Mouse (Mus musculus) spleen, adult 18-20 months (tissue): ENCODE results near the gene Gm17535.
A peak's percentile ranks its signal among the peaks of the same experiment; 100 is the strongest.
"Not testable (repeated sequence)": the region's sequence is repeated elsewhere in the genome, so short reads cannot be mapped to it uniquely, and the experiment has no call there.

Source experiments
- DNase-seq, 2 experiments: peaks; one replicate each; pipeline ENCODE4 v3.0.0; 2022; ENCODE audit warnings: mixed read lengths in 2 of 2

Gene Gm17535

DNA sequence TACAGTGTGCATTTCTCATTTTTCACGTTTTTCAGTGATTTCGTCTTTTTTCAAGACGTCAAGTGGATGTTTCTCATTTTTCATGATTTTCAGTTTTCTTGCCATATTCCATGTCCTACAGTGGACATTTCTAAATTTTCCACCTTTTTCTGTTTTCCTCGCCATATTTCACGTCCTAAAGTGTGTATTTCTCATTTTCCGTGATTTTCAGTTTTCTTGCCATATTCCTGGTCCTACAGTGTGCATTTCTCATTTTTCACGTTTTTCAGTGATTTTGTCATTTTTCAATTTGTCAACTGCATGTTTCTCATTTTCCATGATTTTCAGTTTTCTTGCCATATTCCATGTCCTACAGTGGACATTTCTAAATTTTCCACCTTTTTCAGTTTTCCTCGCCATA is at the start of gene Gm17535:
Gm17535 (plus strand) TSS at position 301 of the 400 bp plus-strand sequence.
- DNase-seq: not testable (repeated sequence)

DNA sequence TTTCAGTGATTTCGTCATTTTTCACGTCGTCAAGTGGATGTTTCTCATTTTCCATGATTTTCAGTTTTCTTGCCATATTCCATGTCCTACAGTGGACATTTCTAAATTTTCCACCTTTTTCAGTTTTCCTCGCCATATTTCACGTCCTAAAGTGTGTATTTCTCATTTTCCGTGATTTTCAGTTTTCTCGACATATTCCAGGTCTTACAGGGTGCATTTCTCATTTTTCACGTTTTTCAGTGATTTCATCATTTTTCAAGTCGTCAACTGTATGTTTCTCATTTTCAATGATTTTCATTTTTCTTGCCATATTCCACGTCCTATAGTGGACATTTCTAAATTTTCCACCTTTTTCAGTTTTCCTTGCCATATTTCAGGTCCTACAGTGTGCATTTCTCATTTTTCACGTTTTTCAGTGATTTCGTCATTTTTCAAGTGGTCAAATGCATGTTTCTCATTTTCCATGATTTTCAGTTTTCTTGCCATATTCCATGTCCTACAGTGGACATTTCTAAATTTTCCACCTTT is 33.9 kb upstream of the Gm17535 start, which contains the start of gene Gm10722:
Gm10722 (plus strand) TSS at position 478 of the 528 bp plus-strand sequence.
- DNase-seq: peak in 1 of 2 experiments; percentile 3

DNA sequence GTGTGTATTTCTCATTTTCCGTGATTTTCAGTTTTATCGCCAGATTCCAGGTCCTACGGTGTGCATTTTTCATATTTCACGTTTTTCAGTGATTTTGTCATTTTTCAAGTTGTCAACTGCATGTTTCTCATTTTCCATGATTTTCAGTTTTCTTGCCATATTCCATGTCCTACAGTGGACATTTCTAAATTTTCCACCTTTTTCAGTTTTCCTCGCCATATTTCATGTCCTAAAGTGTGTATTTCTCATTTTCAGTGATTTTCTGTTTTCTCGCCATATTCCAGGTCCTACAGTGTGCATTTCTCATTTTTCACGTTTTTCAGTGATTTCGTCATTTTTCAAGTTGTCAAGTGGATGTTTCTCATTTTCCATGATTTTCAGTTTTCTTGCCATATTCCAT is 33.4 kb upstream of the Gm17535 start:
- not testable (repeated sequence) for DNase-seq

DNA sequence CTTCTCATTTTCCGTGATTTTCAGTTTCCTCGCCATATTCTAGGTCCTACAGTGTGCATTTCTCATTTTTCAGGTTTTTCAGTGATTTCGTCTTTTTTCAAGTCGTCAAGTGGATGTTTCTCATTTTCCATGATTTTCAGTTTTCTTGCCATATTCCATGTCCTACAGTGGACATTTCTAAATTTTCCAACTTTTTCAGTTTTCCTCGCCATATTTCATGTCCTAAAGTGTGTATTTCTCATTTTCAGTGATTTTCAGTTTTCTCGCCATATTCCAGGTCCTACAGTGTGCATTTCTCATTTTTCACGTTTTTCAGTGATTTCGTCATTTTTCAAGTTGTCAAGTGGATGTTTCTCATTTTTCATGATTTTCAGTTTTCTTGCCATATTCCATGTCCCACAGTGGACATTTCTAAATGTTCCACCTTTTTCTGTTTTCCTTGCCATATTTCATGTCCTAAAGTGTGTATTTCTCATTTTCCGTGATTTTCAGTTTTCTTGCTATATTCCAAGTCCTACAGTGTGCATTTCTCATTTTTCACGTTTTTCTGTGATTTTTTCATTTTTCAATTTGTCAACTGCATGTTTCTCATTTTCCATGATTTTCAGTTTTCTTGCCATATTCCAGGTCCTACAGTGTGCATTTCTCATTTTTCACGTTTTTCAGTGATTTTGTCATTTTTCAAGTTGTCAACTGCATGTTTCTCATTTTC is 32.3 kb upstream of the Gm17535 start:
- peak; percentile 39 to 74 for DNase-seq

DNA sequence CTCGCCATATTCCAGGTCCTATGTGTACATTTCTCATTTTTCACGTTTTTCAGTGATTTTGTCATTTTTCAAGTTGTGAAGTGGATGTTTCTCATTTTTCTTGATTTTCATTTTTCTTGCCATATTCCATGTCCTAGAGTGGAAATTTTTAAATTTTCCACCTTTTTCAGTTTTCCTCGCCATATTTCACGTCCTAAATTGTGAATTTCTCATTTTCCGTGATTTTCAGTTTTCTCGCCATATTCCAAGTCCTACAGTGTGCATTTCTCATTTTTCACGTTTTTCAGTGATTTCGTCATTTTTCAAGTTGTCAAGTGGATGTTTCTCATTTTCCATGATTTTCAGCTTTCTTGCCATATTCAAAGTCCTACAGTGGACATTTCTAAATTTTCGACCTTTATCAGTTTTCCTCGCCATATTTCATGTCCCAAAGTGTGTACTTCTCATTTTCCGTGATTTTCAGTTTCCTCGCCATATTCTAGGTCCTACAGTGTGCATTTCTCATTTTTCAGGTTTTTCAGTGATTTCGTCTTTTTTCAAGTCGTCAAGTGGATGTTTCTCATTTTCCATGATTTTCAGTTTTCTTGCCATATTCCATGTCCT is 31.5 kb upstream of the Gm17535 start, which contains the start of gene Gm11168:
Gm11168 (plus strand) TSS at position 553 of the 603 bp plus-strand sequence.
- not testable (repeated sequence) for DNase-seq

DNA sequence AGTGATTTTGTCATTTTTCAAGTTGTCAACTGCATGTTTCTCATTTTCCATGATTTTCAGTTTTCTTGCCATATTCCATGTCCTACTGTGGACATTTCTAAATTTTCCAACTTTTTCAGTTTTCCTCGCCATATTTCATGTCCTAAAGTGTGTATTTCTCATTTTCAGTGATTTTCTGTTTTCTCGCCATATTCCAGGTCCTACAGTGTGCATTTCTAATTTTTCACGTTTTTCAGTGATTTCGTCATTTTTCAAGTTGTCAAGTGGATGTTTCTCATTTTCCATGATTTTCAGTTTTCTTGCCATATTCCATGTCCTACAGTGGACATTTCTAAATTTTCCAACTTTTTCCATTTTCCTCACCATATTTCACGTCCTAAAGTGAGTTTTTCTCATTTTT is 28.2 kb upstream of the Gm17535 start:
- DNase-seq: not testable (repeated sequence)

DNA sequence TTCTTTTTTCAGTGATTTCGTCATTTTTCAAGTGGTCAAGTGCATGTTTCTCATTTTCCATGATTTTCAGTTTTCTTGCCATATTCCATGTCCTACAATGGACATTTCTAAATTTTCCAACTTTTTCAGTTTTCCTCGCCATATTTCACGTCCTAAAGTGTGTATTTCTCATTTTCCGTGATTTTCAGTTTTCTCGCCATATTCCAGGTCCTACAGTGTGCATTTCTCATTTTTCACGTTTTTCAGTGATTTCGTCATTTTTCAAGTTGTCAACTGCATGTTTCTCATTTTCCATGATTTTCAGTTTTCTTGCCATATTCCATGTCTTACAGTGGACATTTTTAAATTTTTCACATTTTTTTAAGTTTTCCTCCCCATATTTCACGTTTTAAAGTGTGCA is 27.8 kb upstream of the Gm17535 start:
- peak; percentile 24 to 72 for DNase-seq

DNA sequence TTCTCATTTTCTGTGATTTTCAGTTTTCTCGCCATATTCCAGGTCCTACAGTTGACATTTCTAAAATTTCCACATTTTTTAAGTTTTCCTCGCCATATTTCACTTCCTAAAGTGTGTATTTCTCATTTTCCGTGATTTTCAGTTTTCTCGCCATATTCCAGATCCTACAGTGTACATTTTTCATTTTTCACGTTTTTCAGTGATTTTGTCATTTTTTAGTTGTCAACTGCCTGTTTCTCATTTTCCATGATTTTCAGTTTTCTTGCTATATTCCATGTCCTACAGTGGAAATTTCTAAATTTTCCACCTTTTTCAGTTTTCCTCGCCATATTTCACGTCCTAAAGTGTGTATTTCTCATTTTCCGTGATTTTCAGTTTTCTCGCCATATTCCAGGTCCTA is 27.1 kb upstream of the Gm17535 start:
- DNase-seq: not testable (repeated sequence)

DNA sequence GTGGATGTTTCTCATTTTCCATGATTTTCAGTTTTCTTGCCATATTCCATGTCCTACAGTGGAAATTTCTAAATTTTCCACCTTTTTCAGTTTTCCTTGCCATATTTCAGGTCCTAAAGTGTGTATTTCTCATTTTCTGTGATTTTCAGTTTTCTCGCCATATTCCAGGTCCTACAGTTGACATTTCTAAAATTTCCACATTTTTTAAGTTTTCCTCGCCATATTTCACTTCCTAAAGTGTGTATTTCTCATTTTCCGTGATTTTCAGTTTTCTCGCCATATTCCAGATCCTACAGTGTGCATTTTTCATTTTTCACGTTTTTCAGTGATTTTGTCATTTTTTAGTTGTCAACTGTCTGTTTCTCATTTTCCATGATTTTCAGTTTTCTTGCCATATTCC is 25.1 kb upstream of the Gm17535 start:
- DNase-seq: not testable (repeated sequence)

DNA sequence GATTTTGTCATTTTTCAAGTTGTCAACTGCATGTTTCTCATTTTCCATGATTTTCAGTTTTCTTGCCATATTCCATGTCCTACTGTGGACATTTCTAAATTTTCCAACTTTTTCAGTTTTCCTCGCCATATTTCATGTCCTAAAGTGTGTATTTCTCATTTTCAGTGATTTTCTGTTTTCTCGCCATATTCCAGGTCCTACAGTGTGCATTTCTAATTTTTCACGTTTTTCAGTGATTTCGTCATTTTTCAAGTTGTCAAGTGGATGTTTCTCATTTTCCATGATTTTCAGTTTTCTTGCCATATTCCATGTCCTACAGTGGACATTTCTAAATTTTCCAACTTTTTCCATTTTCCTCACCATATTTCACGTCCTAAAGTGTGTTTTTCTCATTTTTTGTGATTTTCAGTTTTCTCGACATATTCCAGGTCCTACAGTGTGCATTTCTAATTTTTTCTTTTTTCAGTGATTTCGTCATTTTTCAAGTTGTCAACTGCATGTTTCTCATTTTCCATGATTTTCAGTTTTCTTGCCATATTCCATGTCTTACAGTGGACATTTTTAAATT is 22.3 kb upstream of the Gm17535 start:
- DNase-seq: not testable (repeated sequence)

DNA sequence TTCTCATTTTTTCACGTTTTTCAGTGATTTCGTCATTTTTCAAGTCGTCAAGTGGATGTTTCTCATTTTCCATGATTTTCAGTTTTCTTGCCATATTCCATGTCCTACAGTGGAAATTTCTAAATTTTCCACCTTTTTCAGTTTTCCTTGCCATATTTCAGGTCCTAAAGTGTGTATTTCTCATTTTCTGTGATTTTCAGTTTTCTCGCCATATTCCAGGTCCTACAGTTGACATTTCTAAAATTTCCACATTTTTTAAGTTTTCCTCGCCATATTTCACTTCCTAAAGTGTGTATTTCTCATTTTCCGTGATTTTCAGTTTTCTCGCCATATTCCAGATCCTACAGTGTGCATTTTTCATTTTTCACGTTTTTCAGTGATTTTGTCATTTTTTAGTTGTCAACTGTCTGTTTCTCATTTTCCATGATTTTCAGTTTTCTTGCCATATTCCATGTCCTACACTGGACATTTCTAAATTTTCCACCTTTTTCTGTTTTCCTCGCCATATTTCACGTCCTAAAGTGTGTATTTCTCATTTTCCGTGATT is 21.6 kb upstream of the Gm17535 start, which contains the start of gene Gm10721:
Gm10721 (plus strand) TSS at position 408 of the 547 bp plus-strand sequence.
- DNase-seq: not testable (repeated sequence)

DNA sequence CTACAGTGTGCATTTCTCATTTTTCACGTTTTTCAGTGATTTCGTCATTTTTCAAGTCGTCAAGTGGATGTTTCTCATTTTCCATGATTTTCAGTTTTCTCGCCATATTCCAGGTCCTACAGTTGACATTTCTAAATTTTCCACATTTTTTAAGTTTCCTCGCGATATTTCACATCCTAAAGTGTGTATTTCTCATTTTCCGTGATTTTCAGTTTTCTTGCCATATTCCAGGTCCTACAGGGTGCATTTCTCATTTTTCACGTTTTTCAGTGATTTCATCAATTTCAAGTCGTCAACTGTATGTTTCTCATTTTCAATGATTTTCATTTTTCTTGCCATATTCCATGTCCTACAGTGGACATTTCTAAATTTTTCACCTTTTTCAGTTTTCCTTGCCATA is 19.0 kb upstream of the Gm17535 start, which contains the start of gene Gm10720:
Gm10720 (plus strand) TSS at position 301 of the 400 bp plus-strand sequence.
- not testable (repeated sequence) for DNase-seq

DNA sequence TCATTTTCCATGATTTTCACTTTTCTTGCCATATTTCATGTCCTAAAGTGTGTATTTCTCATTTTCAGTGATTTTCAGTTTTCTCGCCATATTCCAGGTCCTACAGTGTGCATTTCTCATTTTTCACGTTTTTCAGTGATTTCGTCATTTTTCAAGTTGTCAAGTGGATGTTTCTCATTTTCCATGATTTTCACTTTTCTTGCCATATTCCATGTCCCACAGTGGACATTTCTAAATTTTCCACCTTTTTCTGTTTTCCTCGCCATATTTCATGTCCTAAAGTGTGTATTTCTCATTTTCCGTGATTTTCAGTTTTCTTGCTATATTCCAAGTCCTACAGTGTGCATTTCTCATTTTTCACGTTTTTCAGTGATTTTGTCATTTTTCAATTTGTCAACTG is 18.5 kb upstream of the Gm17535 start:
- not testable (repeated sequence) for DNase-seq

DNA sequence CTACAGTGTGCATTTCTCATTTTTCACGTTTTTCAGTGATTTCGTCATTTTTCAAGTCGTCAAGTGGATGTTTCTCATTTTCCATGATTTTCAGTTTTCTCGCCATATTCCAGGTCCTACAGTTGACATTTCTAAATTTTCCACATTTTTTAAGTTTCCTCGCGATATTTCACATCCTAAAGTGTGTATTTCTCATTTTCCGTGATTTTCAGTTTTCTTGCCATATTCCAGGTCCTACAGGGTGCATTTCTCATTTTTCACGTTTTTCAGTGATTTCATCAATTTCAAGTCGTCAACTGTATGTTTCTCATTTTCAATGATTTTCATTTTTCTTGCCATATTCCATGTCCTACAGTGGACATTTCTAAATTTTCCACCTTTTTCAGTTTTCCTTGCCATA is 17.3 kb upstream of the Gm17535 start, which contains the start of gene Gm10719:
Gm10719 (plus strand) TSS at position 301 of the 400 bp plus-strand sequence.
- not testable (repeated sequence) for DNase-seq

DNA sequence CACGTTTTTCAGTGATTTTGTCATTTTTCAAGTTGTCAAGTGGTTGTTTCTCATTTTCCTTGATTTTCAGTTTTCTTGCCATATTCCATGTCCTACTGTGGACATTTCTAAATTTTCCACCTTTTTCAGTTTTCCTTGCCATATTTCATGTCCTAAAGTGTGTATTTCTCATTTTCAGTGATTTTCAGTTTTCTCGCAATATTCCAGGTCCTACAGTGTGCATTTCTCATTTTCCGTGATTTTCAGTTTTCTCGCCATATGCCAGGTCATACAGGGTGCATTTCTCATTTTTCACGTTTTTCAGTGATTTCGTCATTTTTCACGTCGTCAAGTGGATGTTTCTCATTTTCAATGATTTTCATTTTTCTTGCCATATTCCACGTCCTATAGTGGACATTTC is 15.5 kb upstream of the Gm17535 start:
- peak; percentile 62 to 84 for DNase-seq

DNA sequence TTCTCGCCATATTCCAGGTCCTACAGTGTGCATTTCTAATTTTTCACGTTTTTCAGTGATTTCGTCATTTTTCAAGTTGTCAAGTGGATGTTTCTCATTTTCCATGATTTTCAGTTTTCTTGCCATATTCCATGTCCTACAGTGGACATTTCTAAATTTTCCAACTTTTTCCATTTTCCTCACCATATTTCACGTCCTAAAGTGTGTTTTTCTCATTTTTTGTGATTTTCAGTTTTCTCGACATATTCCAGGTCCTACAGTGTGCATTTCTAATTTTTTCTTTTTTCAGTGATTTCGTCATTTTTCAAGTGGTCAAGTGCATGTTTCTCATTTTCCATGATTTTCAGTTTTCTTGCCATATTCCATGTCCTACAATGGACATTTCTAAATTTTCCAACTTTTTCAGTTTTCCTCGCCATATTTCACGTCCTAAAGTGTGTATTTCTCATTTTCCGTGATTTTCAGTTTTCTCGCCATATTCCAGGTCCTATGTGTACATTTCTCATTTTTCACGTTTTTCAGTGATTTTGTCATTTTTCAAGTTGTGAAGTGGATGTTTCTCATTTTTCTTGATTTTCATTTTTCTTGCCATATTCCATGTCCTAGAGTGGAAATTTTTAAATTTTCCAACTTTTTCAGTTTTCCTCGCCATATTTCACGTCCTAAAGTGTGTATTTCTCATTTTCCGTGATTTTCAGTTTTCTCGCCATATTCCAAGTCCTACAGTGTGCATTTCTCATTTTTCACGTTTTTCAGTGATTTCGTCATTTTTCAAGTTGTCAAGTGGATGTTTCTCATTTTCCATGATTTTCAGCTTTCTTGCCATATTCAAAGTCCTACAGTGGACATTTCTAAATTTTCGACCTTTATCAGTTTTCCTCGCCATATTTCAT is 14.3 kb upstream of the Gm17535 start:
- peak; percentile 22 to 24 for DNase-seq

DNA sequence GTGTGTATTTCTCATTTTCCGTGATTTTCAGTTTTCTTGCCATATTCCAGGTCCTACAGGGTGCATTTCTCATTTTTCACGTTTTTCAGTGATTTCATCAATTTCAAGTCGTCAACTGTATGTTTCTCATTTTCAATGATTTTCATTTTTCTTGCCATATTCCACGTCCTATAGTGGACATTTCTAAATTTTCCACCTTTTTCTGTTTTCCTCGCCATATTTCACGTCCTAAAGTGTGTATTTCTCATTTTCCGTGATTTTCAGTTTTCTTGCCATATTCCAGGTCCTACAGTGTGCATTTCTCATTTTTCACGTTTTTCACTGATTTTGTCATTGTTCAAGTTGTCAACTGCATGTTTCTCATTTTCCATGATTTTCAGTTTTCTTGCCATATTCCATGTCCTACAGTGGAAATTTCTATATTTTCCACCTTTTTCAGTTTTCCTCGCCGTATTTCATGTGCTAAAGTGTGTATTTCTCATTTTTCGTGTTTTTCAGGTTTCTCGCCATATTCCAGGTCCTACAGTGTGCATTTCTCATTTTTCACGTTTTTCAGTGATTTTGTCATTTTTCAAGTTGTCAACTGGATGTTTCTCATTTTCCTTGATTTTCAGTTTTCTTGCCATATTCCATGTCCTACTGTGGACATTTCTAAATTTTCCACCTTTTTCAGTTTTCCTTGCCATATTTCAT is 11.9 kb upstream of the Gm17535 start:
- peak in 1 of 2 experiments; percentile 29 for DNase-seq

DNA sequence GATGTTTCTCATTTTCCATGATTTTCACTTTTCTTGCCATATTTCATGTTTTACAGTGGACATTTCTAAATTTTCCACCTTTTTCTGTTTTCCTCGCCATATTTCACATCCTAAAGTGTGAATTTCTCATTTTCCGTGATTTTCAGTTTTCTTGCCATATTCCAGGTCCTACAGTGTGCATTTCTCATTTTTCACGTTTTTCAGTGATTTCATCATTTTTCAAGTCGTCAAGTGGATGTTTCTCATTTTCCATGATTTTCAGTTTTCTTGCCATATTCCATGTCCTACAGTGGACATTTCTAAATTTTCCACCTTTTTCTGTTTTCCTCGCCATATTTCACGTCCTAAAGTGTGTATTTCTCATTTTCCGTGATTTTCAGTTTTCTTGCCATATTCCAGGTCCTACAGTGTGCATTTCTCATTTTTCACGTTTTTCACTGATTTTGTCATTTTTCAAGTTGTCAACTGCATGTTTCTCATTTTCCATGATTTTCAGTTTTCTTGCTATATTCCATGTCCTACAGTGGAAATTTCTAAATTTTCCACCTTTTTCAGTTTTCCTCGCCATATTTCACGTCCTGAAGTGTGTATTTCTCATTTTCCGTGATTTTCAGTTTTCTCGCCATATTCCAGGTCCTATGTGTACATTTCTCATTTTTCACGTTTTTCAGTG is 11.0 kb upstream of the Gm17535 start, which contains the start of gene Gm10718:
Gm10718 (plus strand) TSS at position 236 of the 673 bp plus-strand sequence.
- not testable (repeated sequence) for DNase-seq

DNA sequence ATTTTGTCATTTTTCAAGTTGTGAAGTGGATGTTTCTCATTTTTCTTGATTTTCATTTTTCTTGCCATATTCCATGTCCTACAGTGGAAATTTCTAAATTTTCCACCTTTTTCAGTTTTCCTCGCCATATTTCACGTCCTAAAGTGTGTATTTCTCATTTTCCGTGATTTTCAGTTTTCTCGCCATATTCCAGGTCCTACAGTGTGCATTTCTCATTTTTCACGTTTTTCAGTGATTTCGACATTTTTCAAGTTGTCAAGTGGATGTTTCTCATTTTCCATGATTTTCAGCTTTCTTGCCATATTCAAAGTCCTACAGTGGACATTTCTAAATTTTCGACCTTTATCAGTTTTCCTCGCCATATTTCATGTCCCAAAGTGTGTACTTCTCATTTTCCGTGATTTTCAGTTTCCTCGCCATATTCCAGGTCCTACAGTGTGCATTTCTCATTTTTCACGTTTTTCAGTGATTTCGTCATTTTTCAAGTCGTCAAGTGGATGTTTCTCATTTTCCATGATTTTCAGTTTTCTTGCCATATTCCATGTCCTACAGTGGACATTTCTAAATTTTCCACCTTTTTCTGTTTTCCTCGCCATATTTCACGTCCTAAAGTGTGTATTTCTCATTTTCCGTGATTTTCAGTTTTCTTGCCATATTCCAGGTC is 10.3 kb upstream of the Gm17535 start:
- peak; percentile 39 to 62 for DNase-seq
